Mouse (Mus musculus) lung, postnatal 10 days (tissue): Measurements from ENCODE around the gene B4galnt4.
"Not testable (repeated sequence)": the region's sequence is repeated elsewhere in the genome, so short reads cannot be mapped to it uniquely, and the experiment has no call there.

Experiments used
- DNase-seq: peaks from one replicate; pipeline ENCODE4 v3.0.0; 2021

B4galnt4 gene

DNA sequence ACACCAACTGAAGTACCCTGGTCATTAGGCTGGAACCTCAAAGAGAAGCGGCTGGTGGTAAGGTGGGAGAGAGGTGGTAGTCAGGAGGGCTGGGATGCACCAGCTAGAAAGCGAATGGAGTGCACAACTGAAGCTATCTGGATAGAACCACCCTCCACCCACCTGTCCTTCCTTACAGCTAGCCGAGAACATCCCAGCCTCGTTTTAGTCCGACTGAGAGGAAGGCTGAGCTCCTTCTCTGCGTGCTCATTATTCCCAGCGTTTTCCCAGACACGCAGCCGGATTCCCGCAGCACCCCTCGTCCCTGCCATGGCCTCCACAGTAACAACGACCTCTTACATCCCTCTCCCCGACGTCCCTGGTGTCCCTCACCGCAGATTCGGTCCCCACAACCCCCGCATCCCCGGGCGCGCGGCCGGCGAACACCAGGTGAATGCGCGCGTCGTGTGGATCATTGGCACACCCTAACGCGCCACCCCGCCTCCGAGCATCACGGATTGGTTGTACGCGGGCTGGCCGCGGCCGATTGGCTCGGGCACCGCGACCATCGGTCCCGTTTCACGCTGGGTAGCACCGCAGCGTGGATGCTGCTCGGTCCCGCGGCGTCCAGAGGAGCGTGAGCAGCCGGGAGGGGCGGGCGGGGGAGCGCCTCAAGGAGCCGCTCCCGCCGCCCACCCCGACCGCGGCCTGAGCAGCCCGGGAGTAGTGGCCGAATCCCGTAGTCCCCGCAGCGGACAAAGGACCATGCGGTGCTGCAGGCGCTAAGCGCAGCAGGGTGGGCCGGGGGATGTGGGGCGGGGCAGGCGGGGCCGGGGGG is at the start of gene B4galnt4:
Gene B4galnt4, plus strand, starts transcription at position 679 of the 817 bp plus-strand sequence.
- DNase-seq: peak; percentile 58

- no peak for DNase-seq
These were observed 49.6 kb upstream of the B4galnt4 start for GRCm38 (mm10) chr7:141011238-141011770.

DNA sequence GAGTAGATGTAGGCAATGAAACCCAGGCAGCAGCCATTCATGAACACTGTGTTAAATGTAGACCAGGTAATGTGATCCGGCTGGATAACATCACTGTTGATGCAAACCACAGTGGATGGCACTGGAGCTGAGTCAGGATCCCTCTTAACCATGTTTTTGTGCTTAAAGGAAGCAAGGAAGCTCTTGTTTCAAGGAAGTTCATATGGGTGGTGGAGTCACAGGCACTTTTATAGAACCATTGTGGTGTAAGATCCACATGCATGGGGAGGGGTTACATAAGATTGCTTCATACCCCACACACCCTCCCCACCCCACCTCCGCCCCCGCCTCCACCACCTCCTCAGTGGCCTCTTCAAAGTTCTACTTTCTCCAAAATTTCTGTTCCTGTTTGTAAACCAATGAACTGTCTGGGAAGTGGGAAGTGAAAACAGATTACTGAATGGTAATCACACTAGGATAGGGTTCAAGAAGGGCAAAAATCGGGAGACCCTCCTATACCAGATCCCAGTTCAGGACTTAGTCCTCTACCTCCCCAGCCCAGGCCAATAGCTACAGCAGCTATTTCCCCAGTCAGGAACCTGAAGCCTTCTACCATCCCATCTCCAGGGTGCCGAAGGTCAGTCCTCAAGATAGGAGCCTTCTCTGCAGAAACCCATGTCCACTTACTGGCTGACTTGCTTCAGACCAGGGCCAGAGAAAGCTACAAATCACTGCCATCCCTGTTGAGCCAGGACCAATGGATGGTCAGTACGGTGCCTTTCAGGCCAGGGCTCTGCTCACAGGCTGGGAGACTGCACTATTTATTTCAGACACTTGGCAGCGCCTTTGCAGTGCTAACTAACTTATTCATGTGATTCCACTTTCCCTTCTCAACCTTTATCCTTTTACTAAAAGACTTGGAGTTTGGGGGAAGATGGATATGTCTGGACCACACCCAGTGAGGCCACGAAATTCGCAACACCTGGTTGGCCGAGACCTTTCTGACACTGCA is 43.9 kb upstream of the B4galnt4 start:
- DNase-seq: no peak

DNA sequence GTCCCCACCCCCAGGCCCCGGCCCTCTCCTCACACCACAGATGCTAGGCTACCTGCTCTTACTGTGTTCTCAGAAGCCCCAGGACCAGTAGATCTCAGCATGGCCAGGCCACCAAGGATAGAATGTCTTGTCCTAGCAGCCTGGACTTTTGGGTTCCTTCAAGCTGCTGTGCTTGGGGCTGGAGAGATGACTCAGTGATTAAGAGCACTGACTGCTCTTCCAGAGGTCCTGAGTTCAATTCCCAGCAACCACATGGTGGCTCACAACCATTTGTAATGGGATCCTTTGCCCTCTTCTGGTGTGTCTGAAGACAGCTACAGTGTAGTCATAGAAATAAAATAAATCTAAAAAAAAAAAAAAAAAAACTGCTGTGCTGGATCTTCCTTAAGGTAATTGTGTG is 43.1 kb upstream of the B4galnt4 start, which contains the start of gene Ifitm6:
Gene Ifitm6, minus strand, starts transcription at position 101 of the 400 bp plus-strand sequence.
- DNase-seq: not testable (repeated sequence)

DNA sequence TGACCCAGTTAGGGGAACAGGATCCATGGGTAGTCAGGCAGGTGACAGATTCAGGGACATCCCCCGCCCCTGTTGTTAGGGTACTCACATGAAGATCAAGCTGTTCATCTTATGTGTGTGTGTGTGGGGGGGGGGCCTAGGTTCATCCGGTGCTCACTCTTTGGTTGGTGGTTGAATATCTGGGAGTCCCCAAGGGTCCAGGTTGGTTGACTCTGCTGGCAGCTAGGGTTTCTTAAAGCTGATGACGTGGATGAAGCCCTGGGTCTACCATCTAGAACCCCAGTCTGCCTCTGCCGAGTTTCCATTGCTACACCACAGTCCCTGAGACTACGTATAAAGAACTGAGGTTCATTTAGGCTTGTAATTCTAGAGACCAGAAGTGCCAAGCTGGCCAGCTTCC is 41.9 kb upstream of the B4galnt4 start:
- DNase-seq: no peak

- no peak for DNase-seq
These were observed 39.1 kb upstream of the B4galnt4 start for GRCm38 (mm10) chr7:141021489-141022449.

DNA sequence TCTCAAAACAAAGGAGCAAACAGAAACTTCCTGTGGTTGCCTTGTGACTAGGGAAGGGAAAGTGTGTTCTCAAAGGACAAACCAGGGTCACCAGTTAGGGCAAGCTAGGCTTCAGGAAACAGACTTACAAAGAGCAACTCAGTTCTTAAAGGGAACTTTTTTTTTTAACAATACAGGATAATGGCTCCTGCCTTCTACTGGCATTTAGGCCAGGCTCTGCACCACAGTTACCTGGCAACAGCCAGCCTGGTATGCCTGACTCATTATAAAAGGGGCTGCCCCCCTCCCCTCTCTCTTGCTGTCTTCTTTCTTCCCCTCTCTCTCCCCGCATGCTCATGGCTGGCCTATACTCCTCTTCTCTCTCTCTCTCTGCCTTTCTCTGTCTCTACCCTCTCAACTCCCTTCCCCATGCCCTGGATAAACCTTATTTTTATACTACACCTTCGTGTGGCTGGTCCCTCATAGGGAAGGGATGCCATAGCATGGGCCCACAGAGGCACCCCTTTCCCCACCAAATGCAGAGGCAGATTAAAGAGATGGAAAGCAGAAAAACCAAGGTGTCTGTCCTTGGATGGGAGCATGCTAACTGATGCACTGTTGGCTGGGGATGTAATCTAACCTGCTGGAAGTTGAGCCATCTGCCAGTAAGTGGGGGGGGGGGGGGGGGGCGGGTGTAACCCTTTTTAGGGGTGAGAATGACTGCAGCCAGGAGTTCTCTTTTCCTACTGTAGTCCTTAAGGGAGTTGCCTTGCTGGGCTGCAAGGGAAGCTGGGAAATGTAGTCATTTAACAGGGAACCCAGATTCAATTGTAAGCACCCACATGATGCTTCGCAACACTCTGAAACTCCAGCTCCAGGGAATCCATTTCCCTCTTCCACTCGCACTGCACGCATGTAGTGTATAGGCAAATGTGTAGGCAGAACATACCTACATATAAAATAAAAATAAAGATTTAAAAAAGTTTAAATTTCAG is 35.8 kb upstream of the B4galnt4 start:
- no peak for DNase-seq

DNA sequence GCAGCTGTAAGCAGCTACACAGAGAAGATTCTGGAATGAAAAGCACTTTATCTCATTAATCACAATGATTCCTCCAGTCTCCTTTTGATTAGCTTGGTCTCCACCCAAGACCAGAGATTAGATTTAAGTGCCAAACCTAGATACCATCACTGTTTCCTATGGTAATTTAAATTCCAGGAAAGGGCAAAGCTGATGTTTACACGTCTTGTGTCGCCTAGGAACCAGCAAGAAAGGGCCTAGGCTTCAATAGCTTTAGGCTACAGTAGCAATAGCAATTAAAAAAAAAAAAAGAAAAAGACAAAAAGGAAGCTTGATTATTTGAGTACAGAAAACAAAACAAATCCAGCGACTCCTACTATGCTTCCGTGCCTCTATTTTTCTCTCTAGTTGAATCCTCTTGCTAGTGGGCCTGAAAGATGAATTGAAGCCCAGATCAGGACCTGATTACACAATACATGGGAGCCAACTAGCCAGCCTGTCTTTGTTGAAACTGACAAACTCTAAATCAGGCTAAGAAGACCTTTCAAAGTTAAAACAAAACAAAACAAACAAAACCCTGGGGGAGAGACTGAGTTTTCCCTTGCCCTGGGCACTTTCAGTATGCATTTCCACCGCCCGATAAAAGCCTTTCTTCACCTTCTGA is 34.7 kb upstream of the B4galnt4 start:
- no peak for DNase-seq

DNA sequence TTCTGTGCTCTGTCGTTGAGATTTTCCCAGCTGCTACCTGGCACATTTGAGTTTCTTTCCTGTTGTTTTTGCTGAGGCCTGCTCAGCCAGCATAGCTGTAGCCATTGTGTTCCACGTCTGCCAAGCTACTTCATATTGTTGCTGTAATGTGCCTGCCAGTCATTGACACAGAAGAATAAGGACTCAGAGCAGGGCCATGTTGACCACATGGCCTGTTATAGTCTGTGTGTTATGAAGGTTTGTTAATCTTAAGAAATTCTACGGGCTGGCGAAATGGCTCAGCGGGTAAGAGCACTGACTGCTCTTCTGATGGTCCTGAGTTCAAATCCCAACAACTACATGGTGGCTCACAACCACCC is 34.2 kb upstream of the B4galnt4 start:
- DNase-seq: no peak

DNA sequence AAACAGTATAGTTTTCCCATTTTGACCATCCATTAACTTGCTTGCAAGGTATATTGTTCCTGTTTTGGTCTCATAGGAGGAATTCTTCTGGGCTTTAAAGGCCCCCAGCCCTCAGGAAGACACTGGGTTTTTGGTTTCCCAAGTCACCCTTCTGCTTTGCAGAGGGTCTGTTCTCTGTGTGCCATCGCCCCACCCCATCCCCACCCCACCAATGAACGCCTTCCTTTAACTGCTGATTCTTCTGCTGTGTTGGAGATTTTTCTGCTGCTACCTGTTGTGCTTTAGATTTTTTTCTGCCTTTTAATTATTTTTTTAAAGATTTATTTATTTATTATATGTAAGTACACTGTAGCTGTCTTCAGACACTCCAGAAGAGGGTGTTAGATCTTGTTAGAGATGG is 32.1 kb upstream of the B4galnt4 start, which contains the start of gene Gm17387:
Gene Gm17387, plus strand, starts transcription at position 301 of the 400 bp plus-strand sequence.
- DNase-seq: no peak

DNA sequence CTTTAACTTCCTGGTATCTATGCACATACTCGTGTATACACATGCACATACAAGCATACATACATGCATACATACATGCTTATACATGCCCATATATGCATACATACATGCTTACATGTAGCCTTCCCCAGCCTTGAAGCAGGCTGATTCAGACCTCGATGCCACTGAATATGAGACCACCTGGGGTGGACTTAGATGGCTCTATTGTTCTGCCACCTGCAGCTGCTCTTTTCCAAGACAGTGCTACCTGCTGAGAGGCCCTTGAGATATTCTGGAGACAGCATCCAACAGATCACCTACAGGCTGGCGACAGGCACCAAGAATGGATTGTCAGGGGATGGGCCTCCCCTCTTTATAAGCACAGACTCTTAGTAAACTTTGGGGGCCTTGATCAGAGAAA is 30.5 kb upstream of the B4galnt4 start:
- DNase-seq: no peak

- DNase-seq: no peak
These were observed 28.3 kb upstream of the B4galnt4 start for GRCm38 (mm10) chr7:141032458-141033167.

DNA sequence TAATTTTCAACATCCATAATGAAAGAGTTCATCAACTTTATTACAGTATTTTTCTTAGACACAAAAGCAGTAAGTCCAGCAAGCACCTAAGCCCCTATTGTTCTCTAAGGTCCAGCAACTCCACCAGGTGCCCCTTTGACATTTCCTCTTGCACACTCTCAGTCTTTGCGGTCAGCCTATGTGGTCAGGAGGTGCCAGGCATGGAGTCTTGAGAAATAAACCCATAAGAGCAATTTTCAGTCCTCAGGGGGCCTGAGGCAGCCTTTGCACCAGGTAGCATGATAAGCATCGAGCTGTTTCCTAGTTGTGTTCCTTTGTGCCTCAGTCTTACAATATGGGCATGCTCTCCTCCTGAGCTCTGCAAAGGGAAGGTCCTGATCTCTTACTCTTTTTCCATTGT is 24.3 kb upstream of the B4galnt4 start:
- DNase-seq: not testable (repeated sequence)

DNA sequence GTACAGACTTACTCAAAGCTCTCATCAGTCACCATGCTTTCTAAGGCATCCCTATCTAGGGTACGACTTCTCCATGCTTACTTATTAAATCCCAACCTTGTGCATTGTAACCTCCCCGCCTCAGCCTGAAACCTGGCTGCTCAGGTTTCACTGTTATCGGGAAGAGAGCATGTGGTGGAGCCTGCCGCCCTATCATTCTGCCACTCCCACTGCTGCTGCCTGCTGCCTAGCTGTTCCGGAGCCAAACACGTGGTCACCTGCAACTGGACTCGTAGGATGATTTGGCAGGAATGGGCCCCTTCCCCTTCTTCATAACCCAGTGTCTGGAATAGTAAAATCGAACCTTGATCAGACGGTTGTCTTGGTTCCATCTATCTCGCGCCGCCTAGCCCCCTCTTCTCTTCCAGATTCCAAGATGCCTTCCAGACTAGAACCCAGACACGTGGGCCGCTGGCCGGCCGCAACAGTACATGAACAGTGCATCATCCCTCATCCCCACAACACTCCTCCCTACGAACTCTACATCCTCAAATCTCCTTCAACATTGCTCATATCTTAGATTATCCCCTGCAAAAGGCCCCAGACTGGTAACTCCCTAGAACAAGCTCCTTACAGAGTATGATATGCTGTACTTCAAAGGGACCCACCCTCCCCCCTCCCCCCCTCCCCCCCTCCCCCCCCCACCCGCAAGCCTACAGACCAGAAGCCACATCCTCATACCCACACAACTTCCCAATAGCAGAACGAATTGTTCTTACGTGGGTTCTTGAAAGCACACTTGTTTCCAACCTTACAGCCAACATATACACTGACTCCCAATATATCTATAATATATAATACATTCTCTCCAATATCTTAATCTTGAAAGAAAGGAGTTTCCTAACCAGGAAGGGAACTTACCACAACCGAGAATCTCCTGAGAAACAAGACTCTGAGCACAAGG is 22.5 kb upstream of the B4galnt4 start:
- DNase-seq: no peak

GRCm38 (mm10) chr7:141039386-141040107 is 21.4 kb upstream of the B4galnt4 start:
- DNase-seq: no peak

- DNase-seq: peak; percentile 44
These were observed 19.9 kb upstream of the B4galnt4 start for GRCm38 (mm10) chr7:141040867-141041606.

DNA sequence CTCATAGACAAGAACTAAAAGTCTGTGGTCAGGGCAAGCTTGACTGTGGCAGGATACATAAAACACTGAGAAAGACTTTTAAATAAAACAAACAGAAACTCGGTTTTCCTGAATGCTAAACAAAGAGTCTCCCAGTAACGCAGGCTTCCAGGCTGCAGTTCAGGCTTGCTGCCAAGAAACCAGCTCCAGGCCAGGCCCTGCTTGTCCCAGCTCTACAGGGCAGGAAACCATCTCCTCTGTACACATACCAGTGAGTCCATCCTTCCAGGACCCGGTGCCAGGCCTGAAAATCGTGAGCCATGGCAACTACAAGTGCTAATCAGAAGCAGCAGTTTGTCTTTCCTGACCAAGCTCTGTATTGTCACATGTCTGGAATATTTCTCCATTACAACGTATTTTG is 19.2 kb upstream of the B4galnt4 start:
- DNase-seq: peak; percentile 95
